Comparison of ENCODE assay signal across 8 mouse cellular contexts in the genomic region with DNA sequence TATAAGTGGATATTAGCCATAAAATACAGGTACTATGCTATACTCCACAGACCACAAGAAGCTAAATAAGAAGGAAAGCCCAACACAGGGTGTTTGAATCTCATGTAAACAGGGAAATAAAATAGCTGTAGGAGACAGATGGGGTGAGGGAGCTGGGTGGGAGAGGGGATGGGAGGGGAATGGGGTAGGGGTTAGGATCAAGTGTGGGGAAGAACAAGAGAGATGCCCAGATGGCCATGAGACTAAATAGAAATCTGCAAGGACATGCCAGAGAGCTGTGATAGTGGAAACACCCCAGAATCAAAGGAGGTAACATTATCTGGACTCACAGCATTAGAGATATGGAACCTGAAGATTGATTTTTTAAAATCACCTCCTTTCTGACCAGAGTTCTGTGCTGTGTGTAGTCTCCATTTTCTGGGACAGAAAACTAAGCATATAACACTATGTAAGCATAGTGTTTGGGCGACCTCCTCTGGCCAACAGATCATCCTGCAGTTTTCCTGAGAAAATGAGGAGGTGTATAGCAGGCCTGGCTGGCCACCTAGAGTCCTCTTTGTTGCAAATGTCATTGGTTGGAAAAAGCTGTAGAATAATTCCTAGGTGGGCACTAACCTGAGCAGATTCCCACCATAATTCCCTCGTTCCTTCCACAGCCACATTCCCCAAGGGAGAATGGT. TPM values are rescaled to one million over a fixed set of nuclear protein-coding genes. Genes with fewer than 3 reads are reported as not detected.
DNase-seq lines count a peak whose midpoint lies in the region; ATAC-seq and TF ChIP-seq lines count a peak whose summit lies in the region.

No protein-coding gene starts in this region.

- no peaks in the 10 kb centered on the region for H3K9me3 ChIP-seq in CH12.LX (replicated peaks; ENCODE audit: low read length)
- H3K9me3 ChIP-seq in heart, embryonic 12.5 days (replicated peaks) = no peaks in the 10 kb centered on the region
- H3K9me3 ChIP-seq in liver, embryonic 16.5 days (replicated peaks; ENCODE audit: control insufficient read depth, low read length) = no peaks in the 10 kb centered on the region
- no peaks in the 10 kb centered on the region for H3K9me3 ChIP-seq in neural tube, embryonic 14.5 days (ENCODE audit: control insufficient read depth, low read length)

- peak; percentile 92 for TF ChIP-seq RAD21 in CH12.LX (IDR thresholded peaks at IDR 0.05; ENCODE audit: low read depth, low read length)

- DNase-seq in CH12.LX (ENCODE audit: extremely low read depth) (peak; percentile 55), ZHBTc4 (ENCODE audit: low read depth, low spot score) (peak; percentile 53)
- DNase-seq in embryo, embryonic 11 days = peak; percentile 69
- DNase-seq in kidney, postnatal 14 days = peak; percentile 57

- dilution Hi-C loops in CH12.LX (cut with MboI; ENCODE audit: extremely low pct_ligation_motif_present, extremely low pct_unique_long_range_greater_than_20kb, low sequenced_read_pairs) = no loop called here

- TF ChIP-seq EP300 in CH12.LX (IDR thresholded peaks at IDR 0.05; ENCODE audit: low read length) = no peak

- in situ Hi-C loops in CH12.LX (cut with MboI; ENCODE audit: low pct_ligation_motif_present, low pct_unique_long_range_greater_than_20kb, low sequenced_read_pairs) = loop anchor here (25.0 kb wide), 1 partner anchor 419 kb away; the partner anchor contains the start of gene Nxpe5

- no peaks in the 10 kb centered on the region for H3K79me2 ChIP-seq in CH12.LX (replicated peaks; ENCODE audit: control insufficient read depth, extremely low read depth, insufficient read depth, poor library complexity, severe bottlenecking)

- H3K36me3 ChIP-seq in CH12.LX (replicated peaks in 1 of 2; ENCODE audit: control insufficient read depth in 1 of 2, insufficient read depth in 1 of 2, low read length in 1 of 2) = peaks cover 0 to 16% of the 10 kb centered on the region in 2 experiments
- H3K36me3 ChIP-seq in heart, embryonic 12.5 days = 0 out of 2 replicates have a peak, but pooled peaks cover under 1% of the 10 kb centered on the region
- H3K36me3 ChIP-seq in liver, embryonic 16.5 days (ENCODE audit: control insufficient read depth, insufficient read depth) = no peaks in the 10 kb centered on the region
- H3K36me3 ChIP-seq in neural tube, embryonic 14.5 days (ENCODE audit: control insufficient read depth, insufficient read depth, low read length) = no peaks in the 10 kb centered on the region

- H3K27me3 ChIP-seq in CH12.LX (replicated peaks) = no peaks in the 10 kb centered on the region
- H3K27me3 ChIP-seq in heart, embryonic 12.5 days (replicated peaks) = no peaks in the 10 kb centered on the region
- no peaks in the 10 kb centered on the region for H3K27me3 ChIP-seq in liver, embryonic 16.5 days (ENCODE audit: control insufficient read depth, insufficient read depth, low read depth, low read length)
- no peaks in the 10 kb centered on the region for H3K27me3 ChIP-seq in neural tube, embryonic 14.5 days (ENCODE audit: control insufficient read depth, insufficient read depth, low read length)

- H3K4me2 ChIP-seq in CH12.LX (ENCODE audit: insufficient read depth, low read depth, poor library complexity, severe bottlenecking) = no peak overlapping the region
- no peak overlapping the region for H3K4me2 ChIP-seq in heart, embryonic 12.5 days
- H3K4me2 ChIP-seq in liver, embryonic 16.5 days (ENCODE audit: low read depth, low read length) = no peak overlapping the region
- H3K4me2 ChIP-seq in neural tube, embryonic 14.5 days (ENCODE audit: low read depth, low read length) = no peak overlapping the region

- no peak overlapping the region for H3K4me3 ChIP-seq in CH12.LX (replicated peaks in 1 of 3; ENCODE audit: low read depth in 2 of 3, low read length in 2 of 3, poor library complexity in 1 of 3)
- no peak overlapping the region for H3K4me3 ChIP-seq in heart, embryonic 12.5 days
- H3K4me3 ChIP-seq in liver, embryonic 16.5 days (ENCODE audit: low read depth, low read length) = no peak overlapping the region
- no peak overlapping the region for H3K4me3 ChIP-seq in neural tube, embryonic 14.5 days (ENCODE audit: low read depth, low read length)

- no peak overlapping the region for H3K27ac ChIP-seq in CH12.LX (ENCODE audit: insufficient read depth, low read depth)
- no peak overlapping the region for H3K27ac ChIP-seq in heart, embryonic 12.5 days (ENCODE audit: poor library complexity, severe bottlenecking)
- no peak overlapping the region for H3K27ac ChIP-seq in liver, embryonic 16.5 days (ENCODE audit: low read length)
- no peak overlapping the region for H3K27ac ChIP-seq in neural tube, embryonic 14.5 days (ENCODE audit: low read depth, low read length)

- WGBS in heart, embryonic 12.5 days = 13% methylated on average over 2 of the region's 2 CpGs
- WGBS in liver, embryonic 16.5 days (ENCODE audit: insufficient replicate concordance) = 14% methylated on average over 2 of the region's 2 CpGs
- 9% methylated on average over 2 of the region's 2 CpGs for WGBS in neural tube, embryonic 14.5 days

- no peak overlapping the region for H3K9ac ChIP-seq in CH12.LX (ENCODE audit: insufficient read depth, low read depth)
- no peak overlapping the region for H3K9ac ChIP-seq in heart, embryonic 12.5 days
- no peak overlapping the region for H3K9ac ChIP-seq in liver, embryonic 16.5 days (ENCODE audit: low read depth, low read length)
- no peak overlapping the region for H3K9ac ChIP-seq in neural tube, embryonic 14.5 days (replicated peaks; ENCODE audit: low read depth, low read length)

- no peaks in the 10 kb centered on the region for H3K4me1 ChIP-seq in CH12.LX (ENCODE audit: control insufficient read depth in 1 of 2, insufficient read depth in 2 of 2)
- H3K4me1 ChIP-seq in heart, embryonic 12.5 days (replicated peaks) = no peaks in the 10 kb centered on the region
- no peaks in the 10 kb centered on the region for H3K4me1 ChIP-seq in liver, embryonic 16.5 days (ENCODE audit: control insufficient read depth, low read depth, low read length)
- no peaks in the 10 kb centered on the region for H3K4me1 ChIP-seq in neural tube, embryonic 14.5 days (ENCODE audit: control insufficient read depth, insufficient read depth, low read length)

- peak; percentile 71; the same call in 1 of the 2 replicates for ATAC-seq in heart, embryonic 12.5 days (ENCODE audit: insufficient number of reproducible peaks, low FRiP score)
- ATAC-seq in liver, embryonic 16.5 days (ENCODE audit: low read depth) = 0 out of 2 replicates have a peak, but pooled peaks have one; percentile 41
- peak; percentile 93 for ATAC-seq in neural tube, embryonic 14.5 days (ENCODE audit: low read depth)
- ATAC-seq in inflammation-experienced regulatory T-cells, adult 6 months = no peak

- peak; percentile 55 to 92 for TF ChIP-seq CTCF in CH12.LX (conservative IDR thresholded peaks at IDR 0.05 in 1 of 2, IDR thresholded peaks at IDR 0.05 in 1 of 2; ENCODE audit: low read depth in 2 of 2, low read length in 2 of 2)

- no peak for TF ChIP-seq POLR2A in CH12.LX (IDR thresholded peaks at IDR 0.05; ENCODE audit: low read depth, low read length)

TF ChIP-seq in CH12.LX, 34 proteins besides CTCF, POLR2A, EP300 and RAD21:
- TF ChIP-seq ZC3H11A (IDR thresholded peaks at IDR 0.05; ENCODE audit: low read depth, low read length) (peak; percentile 37; the same call in 1 of the 2 replicates), SMC3 (IDR thresholded peaks at IDR 0.05; ENCODE audit: low read depth, low read length) (peak; percentile 79), TBP (conservative IDR thresholded peaks at IDR 0.05; ENCODE audit: low read depth, low read length) (no peak)
TF ChIP-seq in CH12.LX: peak in this region for 2.

RNA-seq across cellular contexts. Expression of gene A430033K04Rik, which starts 34.0 kb away (rescaled TPM):
- 6.1 and 6.9 TPM in 2 replicates for total RNA-seq in CH12.LX (2012; rRNA removed)
- total RNA-seq in CH12.LX (2014; rRNA removed) = 6.7 and 6.8 TPM in 2 replicates
- 3.7 and 4.2 TPM in 2 replicates for polyA plus RNA-seq in CH12.LX (2012; ENCODE audit: insufficient read length, low read depth)
- polyA plus RNA-seq in heart, embryonic 12.5 days (2016; fragmentation: Nextera tagmentation; extraction: Ambion mirVana) = 7.3 and 8.5 TPM in 2 replicates
- 3.2 and 4.1 TPM in 2 replicates for polyA plus RNA-seq in liver, embryonic 16.5 days (2015; fragmentation: Nextera tagmentation; extraction: Ambion mirVana)
- polyA plus RNA-seq in neural tube, embryonic 14.5 days (2014; fragmentation: Nextera tagmentation; extraction: Ambion mirVana) = 25.6 and 26.8 TPM in 2 replicates
- polyA plus RNA-seq in inflammation-experienced regulatory T-cells, adult 6 months (2017; shearing (Covaris generic)) = 10 to 100 TPM in 1 of 3 experiments, 1 to 10 TPM in 2; 6.2 to 11.7 (median 8.7) TPM

RNA-seq across cellular contexts. Expression of gene Zfp68, which starts 37.1 kb away (rescaled TPM):
- total RNA-seq in CH12.LX (2012; rRNA removed) = 15.8 and 16.4 TPM in 2 replicates
- 27.7 and 33.8 TPM in 2 replicates for total RNA-seq in CH12.LX (2014; rRNA removed)
- 13.7 and 16.7 TPM in 2 replicates for polyA plus RNA-seq in CH12.LX (2012; ENCODE audit: insufficient read length, low read depth)
- 41.8 and 42.2 TPM in 2 replicates for polyA plus RNA-seq in heart, embryonic 12.5 days (2016; fragmentation: Nextera tagmentation; extraction: Ambion mirVana)
- polyA plus RNA-seq in liver, embryonic 16.5 days (2015; fragmentation: Nextera tagmentation; extraction: Ambion mirVana) = 13.7 and 14.4 TPM in 2 replicates
- polyA plus RNA-seq in neural tube, embryonic 14.5 days (2014; fragmentation: Nextera tagmentation; extraction: Ambion mirVana) = 88.1 and 91.3 TPM in 2 replicates
- 10 to 100 TPM; 47.2 to 51.3 (median 50.6) TPM for polyA plus RNA-seq in inflammation-experienced regulatory T-cells, adult 6 months (2017; shearing (Covaris generic))
